Mouse (Mus musculus) left cerebral cortex, adult 18-20 months (tissue): Measurements from ENCODE around the gene Rdh13. TPM values are rescaled to one million over a fixed set of nuclear protein-coding genes. Genes with fewer than 3 reads are reported as not detected.

Experiments used
- DNase-seq, 2 experiments: peaks; one replicate each; pipeline ENCODE4 v3.0.0; 2021 to 2022; ENCODE audit warnings: low spot score in 2 of 2, mixed read lengths in 1 of 2
- long read RNA-seq, 2 experiments: library from polyadenylated mRNA; stranded (forward); transcript quantifications; one replicate each; pipeline ENCODE4 v2.0.0; 2021
- total RNA-seq, 2 experiments: library from RNA; stranded (reverse); gene quantifications; 2 replicates each; pipeline ENCODE4 v1.2.3; 2021

The Rdh13 gene
- total RNA-seq = 10 to 100 TPM; 25.3 to 28.1 TPM
- long read RNA-seq, experiment 1, partial matches to known transcripts = 3 of 4 reads
- long read RNA-seq, experiment 1, other reads (novel, unspliced or antisense) = 1 of 4 reads
- long read RNA-seq, experiment 2, partial matches to known transcripts = 3 of 5 reads
- long read RNA-seq, experiment 2, other reads (novel, unspliced or antisense) = 0 of 5 reads

DNA sequence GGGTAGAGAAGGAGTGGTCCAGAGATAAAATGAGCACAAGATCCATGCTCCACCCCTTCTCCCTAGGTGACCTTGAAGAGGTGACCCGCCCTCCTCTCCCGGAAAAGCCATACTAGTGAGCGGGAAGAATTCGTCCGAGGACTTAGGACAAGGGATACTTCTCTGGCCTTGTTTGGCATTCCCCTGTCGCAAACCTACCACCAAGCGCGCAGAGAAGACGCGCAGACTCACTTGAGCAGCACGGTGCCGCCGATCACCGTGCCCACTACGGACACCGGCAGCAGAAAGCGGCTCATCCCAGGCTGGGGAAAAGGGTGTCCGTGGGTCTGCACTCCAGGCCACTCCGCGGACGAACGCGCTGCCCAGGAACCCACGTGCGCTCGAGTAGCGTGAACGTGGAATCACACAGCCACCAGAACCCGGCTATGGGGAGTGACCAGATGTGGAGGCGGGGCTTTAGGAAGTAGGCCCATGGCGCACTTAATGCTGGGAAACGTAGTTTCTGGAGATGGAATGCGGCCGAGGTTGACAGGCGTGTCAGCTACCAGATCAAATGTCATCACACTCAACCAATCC lies at the start of gene Rdh13:
TSS of gene Rdh13 (minus strand) at position 434 of the 576 bp plus-strand sequence.
- DNase-seq = peak; percentile 88 to 91

DNA sequence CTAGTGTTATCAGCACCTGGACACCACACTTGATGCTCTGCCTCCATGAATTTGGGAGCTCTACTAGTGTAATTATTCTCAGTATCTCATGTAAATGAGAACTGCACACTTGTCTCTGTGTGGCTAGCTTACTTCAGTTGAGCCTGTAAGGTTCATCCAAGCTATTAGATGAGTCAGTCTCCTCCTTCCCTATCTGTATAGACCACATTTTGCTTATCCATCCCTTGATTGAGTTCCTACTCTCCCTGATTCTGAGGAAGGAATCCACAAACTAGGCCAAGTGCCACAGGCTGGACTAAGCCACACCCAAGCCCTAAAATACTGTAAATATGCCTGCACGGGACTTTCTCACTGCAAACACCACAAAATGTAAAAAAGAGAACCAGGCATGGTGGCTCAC lies 48.5 kb upstream of the Rdh13 start:
- DNase-seq = no peak

DNA sequence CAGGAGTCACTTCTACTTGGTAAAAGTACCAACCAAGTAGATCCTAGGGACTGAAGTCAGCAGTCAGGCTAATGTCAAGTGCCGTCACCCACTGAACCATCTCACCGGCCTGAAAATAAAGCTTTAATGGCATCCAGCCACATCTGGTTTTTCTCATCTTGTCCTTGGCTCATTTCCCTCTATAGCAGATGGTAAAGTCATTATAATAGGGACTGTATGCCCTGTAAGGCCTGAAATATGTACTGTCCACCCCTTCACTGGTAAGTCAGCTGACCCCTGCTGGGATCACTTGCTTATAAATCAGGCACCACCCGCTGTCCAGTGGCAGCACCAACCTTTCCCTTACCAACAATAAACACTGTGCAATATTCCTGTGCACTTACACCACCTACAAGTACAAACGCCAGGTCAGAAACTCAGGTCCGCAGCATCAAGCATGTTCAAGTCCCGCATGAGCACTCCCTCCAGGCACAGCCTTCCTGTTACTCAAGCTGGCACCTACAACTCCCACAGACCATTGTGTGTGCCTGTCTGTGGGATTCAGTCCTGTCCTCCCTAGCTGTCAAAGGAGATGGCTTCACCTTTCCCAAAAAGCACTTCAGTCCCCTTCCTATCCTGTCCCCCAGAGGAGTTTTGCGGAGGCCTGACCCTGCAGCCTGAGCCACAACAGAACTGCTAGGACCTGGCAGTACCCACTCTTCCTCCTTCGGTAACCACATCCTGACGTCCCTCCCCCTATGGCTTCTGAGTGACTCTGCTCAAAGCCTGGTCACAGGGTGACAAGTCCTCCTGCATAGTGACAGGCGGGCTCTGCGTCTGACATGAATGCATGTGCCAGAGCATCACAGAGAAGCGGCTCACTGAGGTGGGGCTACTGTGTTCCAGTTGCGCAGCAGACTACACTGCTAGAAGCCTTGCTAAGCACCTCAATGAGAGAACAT lies 47.1 kb upstream of the Rdh13 start:
- DNase-seq = no peak

DNA sequence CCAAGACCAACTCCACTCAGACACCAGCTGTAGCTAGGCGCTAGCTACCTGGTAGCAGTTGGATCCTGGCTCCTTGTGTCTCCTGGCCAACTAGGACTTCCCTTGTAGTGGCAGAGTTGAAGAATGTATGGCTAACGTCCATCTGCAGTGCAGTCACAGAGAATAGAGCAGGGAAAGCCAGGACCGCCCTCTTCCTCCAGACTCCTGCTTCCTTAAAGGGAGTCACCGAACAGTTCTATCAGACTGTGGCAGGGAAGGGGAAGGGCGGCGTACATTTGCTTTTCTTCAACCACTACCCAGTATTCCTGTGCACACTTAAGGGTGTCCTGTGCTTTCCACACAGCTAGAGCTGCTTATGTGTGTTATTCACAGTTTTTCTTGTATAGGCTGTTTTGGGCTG lies 45.9 kb upstream of the Rdh13 start:
- no peak for DNase-seq

DNA sequence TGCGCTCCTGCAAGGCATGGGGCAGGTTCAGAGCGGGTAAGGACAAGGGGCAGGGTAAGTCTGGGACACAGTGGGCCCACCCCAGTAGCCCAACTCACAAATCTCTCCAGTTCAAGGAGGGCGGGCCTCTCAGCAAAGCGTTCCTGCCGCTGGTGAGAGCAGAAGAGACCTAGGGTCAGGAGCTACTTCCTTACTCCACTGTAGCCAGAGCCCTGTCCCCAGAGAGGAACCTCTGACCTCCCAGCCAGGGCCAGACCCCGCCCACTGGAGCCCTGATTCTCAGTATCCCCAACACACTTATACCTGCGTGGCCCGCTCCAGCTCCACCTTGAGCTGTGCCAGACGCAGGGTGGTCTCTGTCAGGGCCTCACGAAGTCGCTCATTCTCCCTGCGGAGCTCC lies 36.8 kb upstream of the Rdh13 start:
- DNase-seq = no peak

DNA sequence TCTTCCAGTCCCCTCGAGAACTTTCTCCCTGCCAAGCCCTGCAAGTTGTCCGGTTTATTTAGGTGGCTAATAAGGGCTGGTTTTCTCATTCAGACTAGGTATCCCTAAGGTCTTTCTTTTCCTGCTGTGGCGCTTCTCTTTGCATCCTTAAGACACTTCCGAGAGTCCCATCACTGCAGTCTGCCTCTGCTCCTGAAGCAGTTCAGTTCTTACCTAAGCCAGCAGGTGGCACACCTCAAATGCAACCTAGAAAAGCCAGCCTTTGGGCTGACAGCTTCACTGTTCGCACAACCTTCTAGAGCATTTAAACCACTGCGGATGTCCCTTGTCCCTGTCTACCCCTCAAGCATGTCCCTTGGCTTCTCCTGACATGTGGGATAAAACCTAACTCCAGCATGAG lies 34.2 kb upstream of the Rdh13 start:
- DNase-seq = peak in 1 of 2 experiments; percentile 52

DNA sequence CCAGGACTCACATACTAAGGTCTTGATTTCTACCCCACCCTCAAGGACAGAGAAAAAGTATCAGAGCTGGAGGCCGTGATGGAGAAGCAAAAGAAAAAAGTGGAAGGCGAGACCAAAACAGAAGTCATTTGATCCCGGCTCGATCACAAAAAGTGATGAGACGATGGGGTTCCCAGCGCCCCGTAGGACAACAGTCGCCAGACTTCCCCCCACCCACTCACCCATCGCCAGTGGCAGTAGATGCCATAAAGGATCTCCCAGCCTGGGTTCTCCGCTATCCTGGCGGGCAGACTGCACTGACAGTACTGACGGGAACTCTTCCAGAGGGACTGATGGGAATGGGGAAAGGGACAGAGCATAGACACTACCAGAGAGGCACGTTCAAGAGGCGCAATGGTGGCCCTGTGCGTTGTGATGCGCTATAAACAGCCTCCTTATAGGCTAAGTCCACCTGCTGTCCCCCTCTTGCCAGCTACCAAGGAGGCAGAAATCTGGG lies 33.4 kb upstream of the Rdh13 start:
- no peak for DNase-seq

DNA sequence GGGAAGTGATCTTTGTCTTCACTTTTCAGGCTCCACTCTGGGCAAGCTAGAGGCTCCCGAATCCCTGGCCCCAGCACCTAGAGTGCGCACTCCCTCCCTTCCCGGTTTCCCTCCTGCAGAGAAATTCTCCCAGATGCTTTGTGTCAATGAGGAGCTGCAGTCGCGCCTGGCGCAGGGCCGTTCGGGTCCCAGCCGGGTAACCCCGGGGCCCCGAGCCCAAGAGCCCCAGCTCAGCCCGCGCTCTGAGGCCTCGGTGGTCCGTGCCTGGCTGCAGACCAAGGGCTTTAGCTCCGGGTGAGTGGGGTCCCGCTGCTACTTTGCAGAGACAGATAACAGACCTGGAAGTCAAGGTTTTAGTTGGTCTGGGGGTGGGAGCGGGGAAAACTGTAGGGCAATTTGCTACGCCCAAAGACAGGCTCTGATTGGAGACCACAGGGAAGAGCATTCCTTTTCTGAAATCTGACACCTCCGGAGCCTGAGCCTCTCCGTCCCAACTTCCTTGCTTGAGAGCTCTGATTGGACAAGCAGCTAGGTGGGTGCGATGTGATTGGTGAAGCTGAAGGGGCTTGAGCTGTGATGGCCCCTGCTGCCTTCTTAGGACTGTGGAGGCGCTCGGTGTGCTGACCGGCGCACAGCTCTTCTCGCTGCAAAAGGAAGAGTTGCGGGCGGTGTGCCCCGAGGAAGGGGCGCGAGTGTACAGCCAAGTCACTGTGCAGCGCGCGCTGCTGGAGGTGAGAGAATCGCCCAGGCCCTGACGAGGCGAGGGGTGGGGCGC lies 32.8 kb upstream of the Rdh13 start:
- DNase-seq = peak; percentile 54 to 65

DNA sequence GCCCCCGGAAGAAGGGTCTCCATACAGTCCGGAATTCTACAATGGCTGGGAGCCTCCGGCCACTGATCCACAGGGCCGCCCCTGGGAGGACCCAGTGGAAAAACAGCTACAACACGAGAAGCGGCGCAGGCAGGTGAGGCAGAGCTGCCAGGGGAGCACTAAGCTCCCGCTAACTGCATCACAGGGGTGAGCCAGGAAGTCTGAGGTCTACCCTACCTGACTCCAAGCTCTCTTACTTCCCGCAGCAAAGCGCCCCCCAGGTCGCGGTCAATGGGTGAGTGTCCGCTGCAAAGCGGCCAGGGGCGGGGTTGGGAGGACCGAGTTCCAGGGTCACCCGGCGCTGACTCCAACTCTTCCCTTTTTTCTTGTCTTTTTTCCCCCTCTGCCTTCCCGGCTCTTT lies 28.5 kb upstream of the Rdh13 start:
- no peak for DNase-seq

DNA sequence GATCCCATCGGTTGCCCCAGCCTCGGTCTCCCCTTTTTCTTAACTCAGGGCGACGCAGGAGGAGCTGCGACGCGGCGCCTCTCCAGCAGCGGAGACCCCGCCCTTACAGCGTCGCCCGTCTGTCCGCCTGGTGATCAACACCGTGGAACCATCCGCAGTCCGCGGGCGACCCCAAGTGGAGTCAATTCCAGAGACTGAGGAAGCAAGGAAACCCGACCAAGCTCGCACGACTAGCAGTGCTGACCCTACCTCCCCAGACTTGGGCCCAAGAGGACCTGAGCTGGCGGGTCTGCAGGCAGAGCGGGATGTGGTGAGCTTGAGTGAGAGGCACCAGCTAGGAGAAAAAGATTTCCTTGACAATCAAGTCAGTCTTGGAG lies 25.7 kb upstream of the Rdh13 start:
- peak; percentile 89 to 93 for DNase-seq

DNA sequence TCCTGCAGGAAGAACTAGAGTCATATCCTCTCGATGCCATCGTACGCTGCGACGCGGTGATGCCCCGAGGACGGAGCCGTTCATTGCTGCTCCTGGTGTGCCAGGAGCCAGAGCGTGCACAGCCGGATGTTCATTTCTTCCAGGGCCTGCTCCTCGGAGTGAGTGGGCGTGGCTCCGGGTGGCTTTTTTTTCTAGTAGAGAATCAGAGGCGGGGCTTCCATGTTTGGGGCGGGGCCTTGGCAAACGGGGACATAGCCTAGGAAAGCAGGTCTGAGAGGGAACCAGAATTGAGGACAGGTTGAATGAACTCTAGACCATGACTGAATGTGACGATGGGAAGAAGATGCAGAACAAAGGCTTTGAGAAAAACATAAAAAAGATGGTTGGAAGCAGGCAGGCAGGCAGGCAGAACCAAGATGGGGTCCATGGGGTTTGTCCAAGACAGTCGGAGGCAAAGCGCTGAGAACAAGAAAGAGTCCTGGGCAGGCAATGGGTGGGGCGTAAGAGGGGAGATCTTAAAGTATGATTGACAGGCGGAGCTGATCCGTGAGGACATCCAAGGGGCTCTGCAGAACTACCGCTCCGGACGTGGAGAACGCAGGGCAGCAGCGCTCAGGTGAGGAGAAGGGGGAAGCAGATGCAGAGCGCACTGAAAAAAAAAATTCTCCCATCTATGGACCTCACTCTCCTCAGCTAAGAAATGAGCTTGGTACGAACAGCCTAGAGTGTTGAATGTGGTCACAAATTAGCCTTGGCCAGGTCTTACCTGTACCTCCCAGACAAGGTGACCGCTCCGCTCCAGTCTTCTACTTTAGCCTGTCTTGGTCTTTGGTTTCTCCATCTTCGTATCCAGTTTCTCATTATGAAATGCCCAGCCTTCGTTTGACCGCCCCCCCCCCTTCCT lies 25.1 kb upstream of the Rdh13 start:
- peak; percentile 66 to 73 for DNase-seq

DNA sequence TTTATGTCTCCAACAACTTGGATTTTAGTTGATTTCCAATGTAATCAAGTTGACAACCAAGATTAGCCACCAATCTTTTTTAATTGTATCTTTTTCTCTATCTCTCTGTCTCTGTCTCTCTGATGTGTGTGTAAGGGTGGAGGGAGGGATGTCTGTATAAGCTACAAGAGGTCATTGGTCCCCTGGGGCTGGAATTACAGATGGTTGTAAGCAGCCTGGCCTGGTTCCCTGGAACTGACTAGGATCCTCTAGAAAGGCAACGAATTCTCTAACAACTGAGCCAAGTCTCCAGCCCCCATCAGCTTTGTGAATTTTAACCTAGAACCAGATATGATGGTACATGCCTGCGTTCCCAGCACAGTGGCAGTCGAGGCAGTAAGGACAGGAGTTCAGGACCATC lies 22.4 kb upstream of the Rdh13 start:
- DNase-seq = no peak

DNA sequence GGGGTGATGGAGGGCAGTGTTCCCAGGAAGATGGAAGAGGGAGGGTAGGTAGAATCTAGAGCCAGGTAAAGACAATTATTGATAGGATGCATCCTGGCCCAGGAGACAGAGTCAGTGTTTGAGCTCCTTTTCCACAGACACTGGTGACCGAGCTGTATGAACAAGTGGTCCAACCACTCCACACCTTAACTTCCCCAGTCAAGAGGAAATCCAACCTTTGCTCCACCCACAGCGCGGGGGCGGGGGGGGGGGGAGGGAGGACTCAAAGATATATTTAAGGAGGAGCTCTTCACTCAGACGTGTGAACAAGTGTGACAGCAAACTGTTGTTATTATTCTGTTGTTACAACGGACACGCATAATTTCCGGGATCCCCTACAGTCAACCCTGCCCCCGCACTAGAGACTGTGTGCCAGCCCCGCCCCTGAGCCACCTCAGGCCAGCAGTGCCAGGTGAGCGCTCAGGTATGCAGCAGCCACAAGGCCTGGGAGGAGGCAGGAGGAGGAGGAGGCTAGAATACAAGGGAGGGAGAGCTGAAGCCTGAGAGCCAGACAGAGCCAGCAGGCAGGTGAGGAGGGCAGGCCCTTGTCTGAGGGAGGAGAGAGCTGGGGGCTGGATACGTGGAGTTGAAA lies 18.9 kb upstream of the Rdh13 start:
- DNase-seq = no peak

DNA sequence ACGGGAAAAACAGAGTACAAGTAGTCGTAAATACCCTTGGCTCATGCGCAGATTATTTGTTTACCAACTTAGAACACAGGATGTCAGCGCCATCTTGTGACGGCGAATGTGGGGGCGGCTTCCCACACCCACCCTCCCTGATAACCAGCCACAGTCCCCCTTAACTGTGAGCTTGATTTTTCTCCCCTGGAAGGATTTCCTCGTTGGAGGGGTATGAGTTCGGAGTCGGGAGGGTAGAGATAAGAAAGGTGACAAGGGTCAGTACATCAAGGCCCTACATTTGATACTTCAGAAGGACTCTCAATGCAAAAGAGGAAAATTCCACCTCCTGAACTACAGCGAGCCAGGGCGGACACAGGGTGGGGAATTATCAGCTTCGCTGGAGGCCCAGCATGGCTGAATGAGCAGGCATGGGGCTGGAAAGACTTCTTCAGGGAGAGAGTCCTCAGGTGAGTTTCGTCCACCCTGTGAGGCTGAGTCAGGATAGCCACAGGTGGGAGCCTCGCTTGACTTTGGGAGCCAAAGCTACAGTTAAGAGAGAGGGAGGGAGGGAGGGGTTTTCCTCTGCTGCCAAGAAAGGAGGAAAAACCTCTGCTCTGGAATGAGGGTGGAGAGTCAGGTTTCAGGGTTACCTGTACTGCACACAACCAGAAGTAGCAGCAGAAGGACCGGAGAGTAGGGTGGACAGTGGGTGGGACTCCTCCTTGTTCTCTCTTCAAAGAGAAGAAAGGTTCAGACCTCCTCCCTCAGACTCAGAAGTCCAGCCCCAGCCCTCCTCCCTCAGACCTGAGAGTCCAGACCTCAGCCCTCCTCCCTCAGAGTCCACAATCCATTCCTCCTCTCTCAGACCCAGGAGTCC lies 15.4 kb upstream of the Rdh13 start, which contains the start of gene Eps8l1:
TSS of gene Eps8l1 (plus strand) at position 99 of the 859 bp plus-strand sequence.
- DNase-seq = no peak

DNA sequence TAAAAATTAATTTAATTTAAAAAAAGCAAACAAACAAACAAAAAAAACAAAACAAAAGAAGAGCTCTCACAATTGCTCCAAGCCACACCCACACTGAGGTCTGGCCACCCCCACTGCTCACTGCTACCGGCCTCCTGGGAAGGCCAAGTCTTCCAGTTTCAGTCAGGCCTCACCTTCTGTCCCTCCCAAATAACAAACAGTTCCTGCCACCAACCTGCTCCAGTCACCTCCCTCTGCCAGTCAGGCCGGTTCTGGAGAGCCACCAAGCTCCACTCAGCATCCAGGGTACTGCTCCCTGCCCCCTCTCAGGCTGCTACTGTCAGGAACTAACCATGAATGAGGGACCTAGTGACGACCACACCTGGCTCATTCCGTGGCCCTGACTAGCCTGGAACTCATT lies 7.2 kb upstream of the Rdh13 start:
- no peak for DNase-seq

DNA sequence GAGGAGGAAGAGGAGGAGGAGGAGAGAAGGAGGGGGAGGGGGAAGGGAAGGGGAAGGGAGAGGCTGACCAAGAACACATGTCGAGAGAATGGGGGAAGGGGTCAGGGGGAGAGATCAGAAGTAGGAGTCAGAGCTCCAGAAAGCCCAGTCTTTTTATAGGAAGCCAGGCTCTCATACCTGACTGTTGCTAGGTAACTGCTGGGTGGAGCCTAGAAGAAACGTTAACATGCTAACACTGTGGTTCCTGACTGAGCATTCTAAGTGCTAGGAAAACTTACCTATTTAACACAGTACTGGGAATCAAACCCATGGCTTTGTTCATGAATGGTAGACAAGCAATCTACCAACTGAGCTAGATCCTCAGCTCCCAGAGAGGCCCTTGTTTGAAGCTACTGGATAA lies 3.8 kb upstream of the Rdh13 start:
- DNase-seq = no peak

DNA sequence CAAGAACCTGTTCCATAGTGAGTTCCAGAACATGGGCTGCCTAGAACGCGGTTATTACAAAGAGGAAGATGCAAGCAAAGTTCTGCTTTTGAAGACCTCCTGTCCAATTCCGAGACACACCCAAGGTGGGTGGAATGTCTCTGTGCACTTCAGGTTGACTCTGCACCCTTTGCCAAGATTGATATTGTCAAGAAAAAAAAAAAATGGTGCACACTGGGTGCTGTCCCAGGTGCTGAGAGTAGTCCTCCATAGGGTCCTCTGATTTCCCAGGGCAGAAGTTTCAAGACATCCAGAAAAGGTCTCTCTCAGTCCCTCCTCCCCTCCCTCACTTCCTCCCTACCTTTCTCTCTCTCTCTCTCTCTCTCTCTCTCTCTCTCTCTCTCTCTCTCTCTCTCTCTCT lies 3.0 kb upstream of the Rdh13 start:
- no peak for DNase-seq

DNA sequence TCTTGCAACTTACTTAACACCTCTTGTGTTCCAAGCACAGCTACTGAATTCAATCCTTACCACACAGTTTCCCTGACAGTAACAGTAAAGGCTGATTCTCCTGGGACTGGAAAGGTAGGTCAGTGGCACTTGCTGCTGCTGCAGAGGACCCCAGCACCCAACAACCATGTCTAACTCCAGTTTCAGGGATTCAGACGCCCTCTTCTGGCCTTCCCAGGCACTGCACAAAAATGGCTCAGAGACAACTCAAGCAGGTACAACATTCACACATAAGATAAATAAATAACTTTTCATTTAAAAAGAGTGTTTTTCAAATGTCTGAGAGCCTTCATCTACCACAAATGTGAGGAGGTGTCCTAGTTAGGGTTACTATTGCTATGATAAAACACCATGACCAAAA lies 1.7 kb upstream of the Rdh13 start:
- DNase-seq = no peak

DNA sequence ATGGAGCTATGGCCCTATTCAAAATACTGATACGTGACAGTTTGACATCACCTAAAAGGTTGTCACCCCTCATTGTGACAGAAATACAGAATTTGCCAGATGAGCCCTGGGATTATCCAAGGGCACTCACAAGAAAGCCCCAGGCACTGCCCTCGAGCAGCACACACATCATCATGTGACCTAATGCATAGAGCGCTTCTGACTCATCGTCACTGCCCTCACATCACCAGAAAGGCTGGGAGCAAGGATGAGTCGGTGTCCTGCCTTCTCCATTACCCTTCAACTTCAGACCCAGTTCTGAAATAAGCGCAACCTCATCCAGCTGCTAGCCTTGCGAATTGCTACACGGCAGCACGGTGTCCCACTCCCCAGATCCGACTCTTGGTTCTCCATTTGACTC lies 4.9 kb downstream of the Rdh13 start:
- DNase-seq = no peak
